Mouse (Mus musculus): Measurements from ENCODE around the gene Tra2a. TPM values are rescaled to one million over a fixed set of nuclear protein-coding genes. Genes with fewer than 3 reads are reported as not detected.
A peak's percentile ranks its signal among the peaks of the same experiment; 100 is the strongest.

Tra2a gene
- polyA plus RNA-seq, 2 experiments, result 43.3 to 210 TPM

GRCm38 (mm10) chr6:49215748-49216585 is 47.9 kb downstream of the Tra2a start:
- no peaks in the 10 kb centered on the region for H3K9me3 ChIP-seq (ENCODE audit: control insufficient read depth, low read length)
- no peaks in the 10 kb centered on the region for H3K27me3 ChIP-seq (ENCODE audit: control insufficient read depth, insufficient read depth, low read length)
- peaks cover 19% of the 10 kb centered on the region for H3K4me1 ChIP-seq (ENCODE audit: control insufficient read depth, insufficient read depth, low read length)
- no peaks in the 10 kb centered on the region for H3K36me3 ChIP-seq (ENCODE audit: control insufficient read depth, insufficient read depth, low read length)
- WGBS, result 2% methylated on average over 14 of the region's 14 CpGs
- peak overlapping the region; percentile 87 for H3K4me3 ChIP-seq (replicated peaks; ENCODE audit: low read length)
- TF ChIP-seq POLR2A (IDR thresholded peaks at IDR 0.05; ENCODE audit: borderline replicate concordance, extremely low read depth, insufficient read depth, insufficient read length), result no peak
- no peak for DNase-seq (ENCODE audit: low spot score)
- H3K4me2 ChIP-seq (replicated peaks; ENCODE audit: low read depth, low read length, severe bottlenecking), result peak overlapping the region; percentile 55
- peak overlapping the region; percentile 61 for H3K9ac ChIP-seq (ENCODE audit: low read depth, low read length, severe bottlenecking)
- H3K27ac ChIP-seq (replicated peaks; ENCODE audit: low read depth, low read length), result peak overlapping the region; percentile 98
- ATAC-seq (ENCODE audit: low FRiP score, low read depth), result peak; percentile 10

GRCm38 (mm10) chr6:49214928-49215747 is 48.7 kb downstream of the Tra2a start, which contains the start of gene Igf2bp3:
Gene Igf2bp3, minus strand, starts transcription at chr6:49214957.
- Histone ChIP-seq H3K27me3 (ENCODE audit: control insufficient read depth, insufficient read depth, low read length) (no peaks in the 10 kb centered on the region), H3K9ac (ENCODE audit: low read depth, low read length, severe bottlenecking) (peak within 1 kb of the TSS; percentile 92), H3K4me1 (ENCODE audit: control insufficient read depth, insufficient read depth, low read length) (peaks cover 27% of the 10 kb centered on the region), H3K4me3 (replicated peaks; ENCODE audit: low read length) (peak within 1 kb of the TSS; percentile 87), H3K36me3 (ENCODE audit: control insufficient read depth, insufficient read depth, low read length) (no peaks in the 10 kb centered on the region), H3K4me2 (replicated peaks; ENCODE audit: low read depth, low read length, severe bottlenecking) (peak within 1 kb of the TSS; percentile 55), H3K9me3 (ENCODE audit: control insufficient read depth, low read length) (no peaks in the 10 kb centered on the region), H3K27ac (replicated peaks; ENCODE audit: low read depth, low read length) (peak within 1 kb of the TSS; percentile 98)
- DNase-seq (ENCODE audit: low spot score) (peak; percentile 93), ATAC-seq (ENCODE audit: low FRiP score, low read depth) (peak; percentile 77)
- 1% methylated on average over 58 of the region's 68 CpGs for WGBS
- 0 out of 2 replicates have a peak, but pooled peaks have one; percentile 20 for TF ChIP-seq POLR2A (IDR thresholded peaks at IDR 0.05; ENCODE audit: borderline replicate concordance, extremely low read depth, insufficient read depth, insufficient read length)

DNA sequence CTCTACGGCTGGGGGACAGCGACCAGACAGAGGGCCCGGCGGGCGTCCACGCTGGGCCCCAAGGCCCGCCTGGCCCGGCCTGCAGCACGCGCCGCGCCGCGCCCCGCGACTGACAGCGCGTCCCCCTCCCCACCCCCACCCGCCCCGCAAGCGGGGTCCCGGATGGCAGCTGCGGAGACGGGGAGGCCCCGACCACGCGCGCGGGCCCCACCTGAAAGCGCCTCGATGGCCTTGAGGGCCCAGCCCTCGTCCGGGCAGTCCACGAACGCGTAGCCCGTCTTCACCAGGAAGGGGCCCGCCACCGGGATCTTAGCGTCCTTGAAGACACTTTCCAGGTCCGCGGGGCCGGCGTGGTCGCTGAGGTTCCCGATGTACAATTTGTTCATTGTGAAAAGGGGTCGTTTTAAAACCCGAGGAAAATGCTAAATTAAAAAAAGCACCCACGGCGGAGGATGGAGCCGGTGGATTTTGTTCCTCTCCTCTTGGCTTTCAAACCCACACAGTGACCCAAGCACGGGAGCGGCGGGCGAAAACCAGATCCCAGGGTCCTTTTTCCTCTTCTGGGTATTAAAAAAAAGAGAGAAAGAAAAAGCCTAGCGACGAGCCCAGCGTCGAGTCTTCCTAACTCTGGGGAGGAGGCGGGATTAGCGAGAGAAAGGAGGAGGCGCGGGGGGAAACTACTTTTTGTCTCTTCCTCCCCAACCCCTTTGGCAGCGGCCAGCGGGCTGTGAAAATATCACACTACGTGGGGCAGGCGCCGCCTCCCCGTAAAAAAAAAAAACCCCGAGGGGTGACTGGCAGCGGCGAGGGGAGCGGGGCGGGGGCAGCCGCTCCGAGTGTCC is 49.5 kb downstream of the Tra2a start:
- Histone ChIP-seq H3K9me3 (ENCODE audit: control insufficient read depth, low read length) (no peaks in the 10 kb centered on the region), H3K4me2 (replicated peaks; ENCODE audit: low read depth, low read length, severe bottlenecking) (peak overlapping the region; percentile 55), H3K4me1 (ENCODE audit: control insufficient read depth, insufficient read depth, low read length) (peaks cover 33% of the 10 kb centered on the region), H3K27me3 (ENCODE audit: control insufficient read depth, insufficient read depth, low read length) (no peaks in the 10 kb centered on the region), H3K9ac (ENCODE audit: low read depth, low read length, severe bottlenecking) (peak overlapping the region; percentile 92), H3K27ac (replicated peaks; ENCODE audit: low read depth, low read length) (peak overlapping the region; percentile 98), H3K4me3 (replicated peaks; ENCODE audit: low read length) (peak overlapping the region; percentile 87), H3K36me3 (ENCODE audit: control insufficient read depth, insufficient read depth, low read length) (peaks cover 3% of the 10 kb centered on the region; the same call in 1 of the 2 replicates)
- ATAC-seq (ENCODE audit: low FRiP score, low read depth), result peak; percentile 1
- under 1% methylated on average over 47 of the region's 76 CpGs for WGBS
- DNase-seq (ENCODE audit: low spot score), result peak; percentile 92
- TF ChIP-seq POLR2A (IDR thresholded peaks at IDR 0.05; ENCODE audit: borderline replicate concordance, extremely low read depth, insufficient read depth, insufficient read length), result no peak

DNA sequence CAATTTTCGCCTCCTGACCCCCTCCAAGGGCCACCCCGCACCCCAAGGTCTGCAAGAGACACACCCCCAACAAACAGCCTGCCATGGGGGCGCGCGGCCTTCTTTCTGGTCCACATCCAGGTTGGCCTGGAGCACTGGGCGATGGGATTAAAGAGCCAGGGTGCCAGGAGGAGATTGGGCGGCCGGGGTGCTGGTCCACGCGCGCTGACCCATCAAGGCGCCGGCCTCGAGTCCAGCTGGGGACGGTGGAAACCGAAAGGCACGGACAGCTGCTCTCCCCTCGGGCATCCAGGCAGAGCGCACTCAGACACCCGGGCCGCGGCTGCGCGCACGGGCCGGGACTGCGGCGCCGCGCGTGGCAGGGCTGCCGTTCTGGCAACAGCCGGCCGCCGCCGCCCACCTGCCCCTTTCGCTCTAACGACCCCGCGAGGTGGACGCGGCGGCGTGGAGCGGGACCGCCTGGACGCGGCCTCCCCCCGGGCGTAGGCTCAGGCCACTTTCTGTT is 50.2 kb downstream of the Tra2a start:
- Histone ChIP-seq H3K4me2 (replicated peaks; ENCODE audit: low read depth, low read length, severe bottlenecking) (peak overlapping the region; percentile 55), H3K4me1 (ENCODE audit: control insufficient read depth, insufficient read depth, low read length) (peaks cover 35% of the 10 kb centered on the region), H3K4me3 (replicated peaks; ENCODE audit: low read length) (peak overlapping the region; percentile 87), H3K27ac (replicated peaks; ENCODE audit: low read depth, low read length) (peak overlapping the region; percentile 98), H3K9me3 (ENCODE audit: control insufficient read depth, low read length) (no peaks in the 10 kb centered on the region), H3K27me3 (ENCODE audit: control insufficient read depth, insufficient read depth, low read length) (no peaks in the 10 kb centered on the region), H3K36me3 (ENCODE audit: control insufficient read depth, insufficient read depth, low read length) (peaks cover 3% of the 10 kb centered on the region; the same call in 1 of the 2 replicates), H3K9ac (ENCODE audit: low read depth, low read length, severe bottlenecking) (peak overlapping the region; percentile 92)
- no peak for DNase-seq (ENCODE audit: low spot score)
- WGBS, result 8% methylated on average over 35 of the region's 50 CpGs
- no peak for TF ChIP-seq POLR2A (IDR thresholded peaks at IDR 0.05; ENCODE audit: borderline replicate concordance, extremely low read depth, insufficient read depth, insufficient read length)
- ATAC-seq (ENCODE audit: low FRiP score, low read depth), result no peak

Measured in limb, embryonic 14.5 days (tissue).